Mouse (Mus musculus) T-helper 17 cell (primary cell): ENCODE data around the gene Bcas3.

Source experiments
- in situ Hi-C, 2 experiments: fragments of 300-600 bp; cut with MboI, MseI; formaldehyde crosslinking; loops; 1 replicate in 1 of 2; 2 replicates in 1 of 2; pipeline ENCODE4 v1.15.1; 2025; ENCODE audit warnings: high pct_unique_total_duplicates in 2 of 2

The Bcas3 gene

GRCm38 (mm10) chr11:85780303-85780702, 427.3 kb downstream of the Bcas3 start:
- in situ Hi-C loops, result no loop called here

GRCm38 (mm10) chr11:85786113-85786718, 433.2 kb downstream of the Bcas3 start:
- in situ Hi-C loops, result no loop called here

- in situ Hi-C loops, result no loop called here
Measured at GRCm38 (mm10) chr11:85789750-85790149, 436.8 kb downstream of the Bcas3 start.

- in situ Hi-C loops, result no loop called here
Measured at GRCm38 (mm10) chr11:85790267-85790666, 437.3 kb downstream of the Bcas3 start.

- in situ Hi-C loops, result no loop called here
Measured at GRCm38 (mm10) chr11:85791212-85791611, 438.2 kb downstream of the Bcas3 start.

GRCm38 (mm10) chr11:85792534-85793215, 439.7 kb downstream of the Bcas3 start:
- in situ Hi-C loops, result no loop called here

GRCm38 (mm10) chr11:85799456-85799855, 446.5 kb downstream of the Bcas3 start:
- in situ Hi-C loops, result no loop called here

- in situ Hi-C loops, result no loop called here
Measured at GRCm38 (mm10) chr11:85799856-85800255, 446.9 kb downstream of the Bcas3 start.

- in situ Hi-C loops, result no loop called here
Measured at GRCm38 (mm10) chr11:85800380-85800779, 447.4 kb downstream of the Bcas3 start.

- in situ Hi-C loops, result no loop called here
Measured at GRCm38 (mm10) chr11:85804048-85804447, 451.1 kb downstream of the Bcas3 start.

GRCm38 (mm10) chr11:85805779-85806178, 452.8 kb downstream of the Bcas3 start:
- in situ Hi-C loops, result no loop called here

GRCm38 (mm10) chr11:85807353-85807752, 454.4 kb downstream of the Bcas3 start:
- in situ Hi-C loops, result no loop called here

- in situ Hi-C loops, result no loop called here
Measured at GRCm38 (mm10) chr11:85811229-85811628, 458.3 kb downstream of the Bcas3 start.

GRCm38 (mm10) chr11:85811676-85812075, 458.7 kb downstream of the Bcas3 start:
- in situ Hi-C loops, result no loop called here

GRCm38 (mm10) chr11:85812201-85812966, 459.4 kb downstream of the Bcas3 start:
- in situ Hi-C loops, result no loop called here

- in situ Hi-C loops, result no loop called here
Measured at GRCm38 (mm10) chr11:85814678-85815077, 461.7 kb downstream of the Bcas3 start.

GRCm38 (mm10) chr11:85816471-85816870, 463.5 kb downstream of the Bcas3 start:
- in situ Hi-C loops, result no loop called here

- in situ Hi-C loops, result no loop called here
Measured at GRCm38 (mm10) chr11:85818401-85818800, 465.4 kb downstream of the Bcas3 start.

- in situ Hi-C loops, result loop anchor here in 1 of 2 experiments (5.0 kb wide), 1 partner anchor 294 kb away; no protein-coding TSS in a partner anchor
Measured at GRCm38 (mm10) chr11:85820959-85821358, 468.0 kb downstream of the Bcas3 start.

- in situ Hi-C loops, result loop anchor here in 1 of 2 experiments (5.0 kb wide), 1 partner anchor 294 kb away; no protein-coding TSS in a partner anchor
Measured at GRCm38 (mm10) chr11:85821659-85822058, 468.7 kb downstream of the Bcas3 start.

- in situ Hi-C loops, result loop anchor here in 1 of 2 experiments (5.0 kb wide), 1 partner anchor 296 kb away; no protein-coding TSS in a partner anchor
Measured at GRCm38 (mm10) chr11:85823181-85823580, 470.2 kb downstream of the Bcas3 start.

GRCm38 (mm10) chr11:85823794-85824193, 470.8 kb downstream of the Bcas3 start:
- in situ Hi-C loops, result loop anchor here in 1 of 2 experiments (5.0 kb wide), 1 partner anchor 296 kb away; no protein-coding TSS in a partner anchor
